Mouse (Mus musculus) embryonic facial prominence, embryonic 11.5 days (tissue): ENCODE results near the gene Lcor. TPM values are rescaled to one million over a fixed set of nuclear protein-coding genes. Genes with fewer than 3 reads are reported as not detected.
A peak's percentile ranks its signal among the peaks of the same experiment; 100 is the strongest.

Experiments used
- ATAC-seq: fragments of 200-750 bp; cut with Nextera tagmentation; replicated peaks from 2 replicates; pipeline ENCODE4 v1.8.0; 2017; ENCODE audit warnings: low read depth; ENCODE audit not compliant: insufficient number of reproducible peaks, low FRiP score, low TSS enrichment
- DNase-seq: peaks from one replicate; pipeline ENCODE4 v3.0.0-alpha.2; 2015; ENCODE audit warnings: low spot score
- H3K27ac ChIP-seq: fragments of 300-500 bp; sonication (generic); replicated peaks from 2 replicates; pipeline ENCODE4 v1.5.1; 2014; ENCODE audit warnings: mild to moderate bottlenecking, low read depth, low read length, control low read depth
- H3K27me3 ChIP-seq: fragments of 300-500 bp; sonication (generic); 2 replicates; pipeline ENCODE4 v1.6.1; 2014; ENCODE audit warnings: mild to moderate bottlenecking, low read length, moderate library complexity, mixed read lengths; ENCODE audit not compliant: control insufficient read depth, insufficient read depth
- H3K36me3 ChIP-seq: fragments of 300-500 bp; sonication (generic); replicated peaks from 2 replicates; pipeline ENCODE4 v1.6.1; 2014; ENCODE audit warnings: low read depth, mild to moderate bottlenecking, low read length, moderate library complexity, mixed read lengths; ENCODE audit not compliant: control insufficient read depth, insufficient read depth
- H3K4me1 ChIP-seq: fragments of 300-500 bp; sonication (generic); 2 replicates; pipeline ENCODE4 v1.6.1; 2014; ENCODE audit warnings: low read length, mixed read lengths; ENCODE audit not compliant: control insufficient read depth, insufficient read depth
- H3K4me2 ChIP-seq: fragments of 300-500 bp; sonication (generic); 2 replicates; pipeline ENCODE4 v1.6.1; 2014; ENCODE audit warnings: low read depth, mild to moderate bottlenecking, control low read depth, low read length, moderate library complexity
- H3K4me3 ChIP-seq: fragments of 300-500 bp; sonication (generic); 2 replicates; pipeline ENCODE4 v1.5.1; 2014; ENCODE audit warnings: low read depth, low read length, control low read depth
- H3K9ac ChIP-seq: fragments of 300-500 bp; sonication (generic); replicated peaks from 2 replicates; pipeline ENCODE4 v1.6.1; 2014; ENCODE audit warnings: mild to moderate bottlenecking, control low read depth, low read length
- H3K9me3 ChIP-seq: fragments of 300-500 bp; sonication (generic); replicated peaks from 2 replicates; pipeline ENCODE4 v1.6.1; 2016; ENCODE audit warnings: mild to moderate bottlenecking, low read length, inconsistent platforms, mixed read lengths; ENCODE audit not compliant: control insufficient read depth
- WGBS: fragments of 180-500 bp; shearing (Covaris S2); extraction: QIAGEN DNeasy Blood & Tissue Kit; methylation state at CpG from one replicate; pipeline ENCODE4 v1.1.7; 2014; 5-methylcytosine and 5-hydroxymethylcytosine counted together
- microRNA-seq: library from miRNA; unstranded; fragments of <30 nt; microRNA quantifications from one replicate; pipeline ENCODE4, GENCODE M21; 2016; ENCODE audit warnings: borderline number of aligned reads
- polyA plus RNA-seq: library from polyadenylated mRNA; unstranded; fragments of >200 nt; fragmentation: Nextera tagmentation; extraction: Ambion mirVana; gene quantifications from 2 replicates; pipeline ENCODE4 v1.2.1, GENCODE M21; 2014

Lcor gene
- polyA plus RNA-seq, 1 experiment from 2014 or later, result 15.4 TPM

DNA sequence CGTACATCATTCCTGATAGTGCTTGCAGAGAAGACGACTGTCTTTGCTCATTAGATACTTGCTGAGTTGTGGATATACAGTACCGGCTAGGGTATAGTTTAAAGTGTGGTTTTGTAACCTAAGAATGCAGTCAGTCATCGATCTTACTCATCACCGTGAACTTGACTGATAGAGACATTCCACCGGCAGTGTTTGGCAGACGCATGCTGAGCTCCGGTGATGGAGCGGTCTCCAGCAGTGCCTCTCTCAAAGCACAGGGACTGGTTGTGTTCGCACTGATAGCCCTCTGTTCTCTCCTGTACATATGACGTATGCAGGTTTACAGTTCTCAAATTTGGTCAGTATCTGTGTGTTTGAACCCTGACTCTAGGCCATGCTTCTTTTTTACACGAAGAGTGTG lies 109.4 kb downstream of the Lcor start:
- Histone ChIP-seq H3K36me3 (no peaks in the 10 kb centered on the region), H3K27ac (no peak overlapping the region), H3K9ac (no peak overlapping the region), H3K4me3 (no peak overlapping the region), H3K4me1 (no peaks in the 10 kb centered on the region), H3K4me2 (no peak overlapping the region), H3K9me3 (no peaks in the 10 kb centered on the region), H3K27me3 (no peaks in the 10 kb centered on the region)
- DNase-seq, result no peak
- 80% methylated on average over 12 of the region's 12 CpGs for WGBS
- ATAC-seq, result no peak

DNA sequence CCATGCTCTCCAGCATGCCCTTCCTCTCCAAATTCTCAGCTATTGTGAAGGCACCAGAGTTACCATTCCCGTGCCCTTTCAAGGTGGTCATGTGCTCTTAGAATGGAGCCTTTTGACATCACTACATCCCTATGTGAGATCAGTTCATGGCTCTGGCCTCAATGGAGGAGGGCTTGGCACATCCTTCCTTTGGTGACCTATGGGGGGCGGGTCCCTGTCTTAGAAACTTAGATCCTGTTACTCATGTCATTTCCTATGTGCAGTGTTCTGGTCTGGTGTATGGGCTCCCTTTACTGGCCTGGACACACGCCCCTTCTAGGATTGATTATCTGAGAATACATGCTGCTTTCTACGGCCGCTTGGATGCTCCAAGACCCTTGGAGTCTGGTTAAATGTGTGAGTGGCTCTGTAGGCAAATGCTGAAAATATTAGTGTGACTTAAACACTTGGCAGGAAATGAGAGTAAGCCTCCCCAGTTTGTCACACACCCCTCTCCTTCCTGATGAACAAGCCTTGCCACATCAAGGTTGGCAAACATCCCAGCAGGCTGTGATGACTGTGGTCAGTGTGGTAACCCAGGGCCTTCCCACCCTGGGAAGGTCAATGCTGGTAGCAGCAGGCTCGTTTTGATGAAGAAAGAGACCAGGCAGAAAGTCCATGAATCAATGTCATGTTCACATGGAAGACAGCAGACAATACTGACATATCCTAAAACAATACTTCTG lies 114.9 kb downstream of the Lcor start:
- 91% methylated on average over 6 of the region's 6 CpGs for WGBS

DNA sequence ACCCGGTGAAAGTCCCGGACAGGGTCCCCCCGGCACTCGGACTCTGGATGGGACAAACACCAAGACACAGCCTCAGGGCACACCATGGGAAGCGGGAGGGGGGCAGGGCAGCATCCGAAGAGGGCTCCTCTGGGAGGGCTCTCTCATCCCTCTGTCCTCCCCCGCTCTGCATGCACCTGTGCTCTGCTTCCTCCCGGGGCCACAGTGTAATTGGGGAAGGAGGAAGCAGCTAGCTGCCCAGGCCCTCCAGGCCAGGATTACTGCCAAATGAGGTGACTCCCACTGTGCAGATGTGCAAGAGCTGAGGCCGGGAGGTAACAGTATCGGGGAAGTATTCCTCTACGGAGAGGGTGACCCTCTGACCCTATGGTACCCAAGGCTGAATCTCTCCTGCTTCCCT lies 118.2 kb downstream of the Lcor start:
- H3K27me3 ChIP-seq, result no peaks in the 10 kb centered on the region
- WGBS, result 33% methylated on average over 11 of the region's 11 CpGs
- ATAC-seq, result 0 out of 2 replicates have a peak, but pooled peaks have one; percentile 16
- H3K4me1 ChIP-seq, result no peaks in the 10 kb centered on the region
- no peaks in the 10 kb centered on the region for H3K9me3 ChIP-seq
- no peak overlapping the region for H3K4me2 ChIP-seq
- no peak overlapping the region for H3K4me3 ChIP-seq
- H3K9ac ChIP-seq, result no peak overlapping the region
- no peak for DNase-seq
- no peaks in the 10 kb centered on the region for H3K36me3 ChIP-seq
- H3K27ac ChIP-seq, result no peak overlapping the region

More for the DNA sequence above, 114.9 kb downstream of the Lcor start:
- no peak for DNase-seq
- H3K9me3 ChIP-seq, result no peaks in the 10 kb centered on the region
- no peak overlapping the region for H3K4me3 ChIP-seq
- H3K27me3 ChIP-seq, result no peaks in the 10 kb centered on the region
- no peaks in the 10 kb centered on the region for H3K36me3 ChIP-seq
- no peak overlapping the region for H3K27ac ChIP-seq
- H3K9ac ChIP-seq, result no peak overlapping the region
- no peak for ATAC-seq
- H3K4me2 ChIP-seq, result no peak overlapping the region
- no peaks in the 10 kb centered on the region for H3K4me1 ChIP-seq

DNA sequence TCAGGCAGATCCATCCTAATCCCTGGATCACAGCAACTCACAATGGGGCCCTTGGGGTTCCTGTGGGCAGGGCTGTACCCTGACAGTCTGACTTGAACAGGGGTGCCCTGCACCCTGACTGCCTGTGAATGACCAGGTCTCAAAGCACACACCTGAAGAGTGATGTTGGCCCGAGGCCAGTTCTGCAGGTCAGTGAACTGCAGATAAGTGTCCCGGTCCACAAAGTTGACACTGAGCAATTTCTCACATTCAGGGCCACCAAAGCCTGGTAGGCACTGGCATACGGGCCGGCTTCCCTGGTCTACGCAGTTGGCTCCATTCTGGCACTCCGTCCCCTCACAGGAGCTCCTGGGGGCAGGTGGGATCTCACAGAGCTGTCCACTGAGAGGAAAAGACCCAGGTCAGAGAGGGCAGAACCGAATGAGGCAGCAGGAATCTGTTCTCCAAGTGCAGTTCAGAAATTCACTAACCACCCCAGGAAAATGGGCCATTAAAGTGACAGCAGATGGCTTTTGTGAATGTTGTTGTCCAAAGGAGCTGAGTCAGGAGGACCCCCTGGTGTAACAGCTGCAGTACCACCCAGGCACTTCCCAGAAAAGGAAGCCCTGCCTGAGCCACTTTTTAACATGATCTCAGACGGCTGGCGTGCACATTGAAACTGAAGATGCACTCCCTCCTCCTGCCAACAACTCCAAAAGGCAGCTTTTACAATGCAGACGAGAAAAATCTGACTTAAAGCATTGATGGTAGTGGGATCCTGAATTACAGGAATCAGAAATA lies 124.0 kb downstream of the Lcor start:
- ATAC-seq (no peak), DNase-seq (no peak)
- H3K36me3 ChIP-seq, result no peaks in the 10 kb centered on the region
- H3K9ac ChIP-seq, result no peak overlapping the region
- no peak overlapping the region for H3K27ac ChIP-seq
- 77% methylated on average over 10 of the region's 10 CpGs for WGBS
- H3K4me1 ChIP-seq, result no peaks in the 10 kb centered on the region
- H3K4me2 ChIP-seq, result no peak overlapping the region
- no peaks in the 10 kb centered on the region for H3K9me3 ChIP-seq
- no peak overlapping the region for H3K4me3 ChIP-seq
- H3K27me3 ChIP-seq, result no peaks in the 10 kb centered on the region

DNA sequence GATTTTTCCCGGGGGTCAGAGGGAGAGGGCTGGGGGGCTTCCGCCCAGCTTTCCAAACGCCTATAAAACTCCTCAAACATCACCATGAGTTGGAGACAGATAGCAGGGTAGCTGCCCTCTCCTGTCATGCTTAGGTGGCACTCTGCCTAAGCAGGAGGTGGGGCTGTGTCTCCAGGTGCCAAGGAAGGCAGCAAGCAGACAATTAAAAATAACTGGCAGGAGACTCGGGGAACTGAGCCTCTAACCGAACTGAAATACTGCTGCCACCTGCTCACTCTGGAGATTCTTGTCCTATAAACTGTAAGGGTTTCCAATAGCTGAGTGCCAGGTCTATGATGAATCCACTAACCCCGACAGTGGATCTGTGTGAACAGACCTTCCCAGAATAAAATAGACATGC lies 129.2 kb downstream of the Lcor start:
- H3K9me3 ChIP-seq, result no peaks in the 10 kb centered on the region
- H3K36me3 ChIP-seq, result no peaks in the 10 kb centered on the region
- H3K4me1 ChIP-seq, result peaks cover 3% of the 10 kb centered on the region; the same call in 1 of the 2 replicates
- ATAC-seq (no peak), DNase-seq (no peak)
- no peak overlapping the region for H3K4me3 ChIP-seq
- H3K27me3 ChIP-seq, result peaks cover 7% of the 10 kb centered on the region
- H3K4me2 ChIP-seq, result no peak overlapping the region
- 80% methylated on average over 6 of the region's 6 CpGs for WGBS
- no peak overlapping the region for H3K27ac ChIP-seq
- no peak overlapping the region for H3K9ac ChIP-seq

Small RNA genes lying within 50 kb of the gene (microRNA-seq; reads per million reads assigned to microRNA genes)
- not detected for gene Mir8091

Other genes starting within 250 kb of the Lcor start
- 171 and 174 TPM in 2 replicates for gene Tm9sf3, start 218.6 kb upstream of the Lcor start, polyA plus RNA-seq
- 3.0 and 3.3 TPM in 2 replicates for gene Pik3ap1, start 97.5 kb upstream of the Lcor start, polyA plus RNA-seq
- gene Gm340, start 99.7 kb downstream of the Lcor start, polyA plus RNA-seq, result 4.8 and 5.2 TPM in 2 replicates